Mouse (Mus musculus): ENCODE measurements around the gene 4930556J24Rik. TPM values are rescaled to one million over a fixed set of nuclear protein-coding genes. Genes with fewer than 3 reads are reported as not detected.
"Not testable (repeated sequence)": the region's sequence is repeated elsewhere in the genome, so short reads cannot be mapped to it uniquely, and the experiment has no call there.

The 4930556J24Rik gene
- polyA plus RNA-seq (2012; rRNA removed): 0.05 TPM in 1 of 2 replicates, not detected in the other

GRCm38 (mm10) chr11:3976678-3977077 is at the start of gene 4930556J24Rik:
4930556J24Rik (minus strand) TSS chr11:3976778.
- TF ChIP-seq CTCF (IDR thresholded peaks at IDR 0.05; ENCODE audit: borderline replicate concordance, extremely low read depth, insufficient read depth, insufficient read length): no peak
- no peak for TF ChIP-seq POLR2A (IDR thresholded peaks at IDR 0.05; ENCODE audit: borderline replicate concordance, extremely low read depth, insufficient read depth, insufficient read length, poor library complexity, severe bottlenecking)
- DNase-seq (ENCODE audit: low read depth): no peak

GRCm38 (mm10) chr11:4023321-4023720 is 46.7 kb upstream of the 4930556J24Rik start:
- TF ChIP-seq POLR2A (IDR thresholded peaks at IDR 0.05; ENCODE audit: borderline replicate concordance, extremely low read depth, insufficient read depth, insufficient read length, poor library complexity, severe bottlenecking) (no peak), CTCF (IDR thresholded peaks at IDR 0.05; ENCODE audit: borderline replicate concordance, extremely low read depth, insufficient read depth, insufficient read length) (no peak)
- no peak for DNase-seq (ENCODE audit: low read depth)

GRCm38 (mm10) chr11:4022111-4022510 is 45.5 kb upstream of the 4930556J24Rik start:
- not testable (repeated sequence) for DNase-seq (ENCODE audit: low read depth)

GRCm38 (mm10) chr11:4015796-4016195 is 39.2 kb upstream of the 4930556J24Rik start:
- not testable (repeated sequence) for DNase-seq (ENCODE audit: low read depth)

- TF ChIP-seq POLR2A (IDR thresholded peaks at IDR 0.05; ENCODE audit: borderline replicate concordance, extremely low read depth, insufficient read depth, insufficient read length, poor library complexity, severe bottlenecking) (no peak), CTCF (IDR thresholded peaks at IDR 0.05; ENCODE audit: borderline replicate concordance, extremely low read depth, insufficient read depth, insufficient read length) (no peak)
These were observed 36.0 kb upstream of the 4930556J24Rik start for GRCm38 (mm10) chr11:4012616-4013015.

DNA sequence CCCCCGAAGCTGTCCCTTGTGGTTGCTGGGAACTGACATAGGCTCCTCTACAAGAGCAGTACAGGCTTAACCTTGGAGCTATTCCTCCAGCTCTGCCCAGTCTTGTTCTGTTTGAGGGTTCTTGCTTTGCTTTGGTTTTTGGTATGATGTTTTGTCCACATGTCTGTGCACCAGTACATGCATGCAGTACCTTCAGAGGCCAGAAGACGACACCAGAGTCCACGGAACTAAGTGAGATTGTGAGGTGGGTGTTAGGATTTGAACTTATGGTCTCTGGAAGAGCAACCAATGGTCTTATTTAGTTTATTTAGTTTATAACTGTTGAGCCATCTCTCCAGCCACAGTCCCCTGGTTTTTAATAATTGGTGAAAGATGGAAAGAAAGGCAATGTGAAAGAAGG is 29.9 kb upstream of the 4930556J24Rik start:
- TF ChIP-seq CTCF (IDR thresholded peaks at IDR 0.05; ENCODE audit: borderline replicate concordance, extremely low read depth, insufficient read depth, insufficient read length): 0 out of 2 replicates have a peak, but pooled peaks have one; percentile 4
- no peak for TF ChIP-seq POLR2A (IDR thresholded peaks at IDR 0.05; ENCODE audit: borderline replicate concordance, extremely low read depth, insufficient read depth, insufficient read length, poor library complexity, severe bottlenecking)
- no peak for DNase-seq (ENCODE audit: low read depth)

More at GRCm38 (mm10) chr11:4012616-4013015, 36.0 kb upstream of the 4930556J24Rik start:
- no peak for DNase-seq (ENCODE audit: low read depth)

- no peak for DNase-seq (ENCODE audit: low read depth)
- no peak for TF ChIP-seq POLR2A (IDR thresholded peaks at IDR 0.05; ENCODE audit: borderline replicate concordance, extremely low read depth, insufficient read depth, insufficient read length, poor library complexity, severe bottlenecking)
- no peak for TF ChIP-seq CTCF (IDR thresholded peaks at IDR 0.05; ENCODE audit: borderline replicate concordance, extremely low read depth, insufficient read depth, insufficient read length)
These were observed 28.7 kb upstream of the 4930556J24Rik start for GRCm38 (mm10) chr11:4005220-4005805.

GRCm38 (mm10) chr11:4001603-4002002 is 25.0 kb upstream of the 4930556J24Rik start:
- TF ChIP-seq POLR2A (IDR thresholded peaks at IDR 0.05; ENCODE audit: borderline replicate concordance, extremely low read depth, insufficient read depth, insufficient read length, poor library complexity, severe bottlenecking): no peak
- peak; percentile 91 for TF ChIP-seq CTCF (IDR thresholded peaks at IDR 0.05; ENCODE audit: borderline replicate concordance, extremely low read depth, insufficient read depth, insufficient read length)
- peak; percentile 76 for DNase-seq (ENCODE audit: low read depth)

- DNase-seq (ENCODE audit: low read depth): no peak
- TF ChIP-seq POLR2A (IDR thresholded peaks at IDR 0.05; ENCODE audit: borderline replicate concordance, extremely low read depth, insufficient read depth, insufficient read length, poor library complexity, severe bottlenecking) (no peak), CTCF (IDR thresholded peaks at IDR 0.05; ENCODE audit: borderline replicate concordance, extremely low read depth, insufficient read depth, insufficient read length) (no peak)
These were observed 23.0 kb upstream of the 4930556J24Rik start for GRCm38 (mm10) chr11:3999547-3999946.

- TF ChIP-seq POLR2A (IDR thresholded peaks at IDR 0.05; ENCODE audit: borderline replicate concordance, extremely low read depth, insufficient read depth, insufficient read length, poor library complexity, severe bottlenecking): no peak
- TF ChIP-seq CTCF (IDR thresholded peaks at IDR 0.05; ENCODE audit: borderline replicate concordance, extremely low read depth, insufficient read depth, insufficient read length): no peak
- peak; percentile 28 for DNase-seq (ENCODE audit: low read depth)
These were observed 21.6 kb upstream of the 4930556J24Rik start for GRCm38 (mm10) chr11:3997978-3998720.

DNA sequence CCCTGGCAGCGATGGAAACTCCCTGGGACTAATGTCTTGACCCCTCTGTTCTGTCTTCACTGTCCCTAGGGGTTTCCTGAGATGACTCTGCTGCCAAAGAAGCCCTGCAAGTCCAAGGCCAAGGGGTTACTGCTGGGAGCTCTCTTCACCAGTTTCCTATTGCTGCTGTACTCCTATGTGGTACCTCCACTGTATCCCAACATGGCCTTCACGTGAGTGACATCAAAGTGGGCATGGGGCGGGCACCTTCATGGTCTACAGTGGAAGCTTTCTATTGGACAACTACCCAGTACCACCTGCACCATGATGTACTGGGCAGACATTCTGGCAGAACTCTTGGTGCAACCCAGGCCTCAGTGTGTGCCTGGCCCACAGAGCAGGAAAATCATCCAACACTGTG is 20.3 kb upstream of the 4930556J24Rik start:
- no peak for DNase-seq (ENCODE audit: low read depth)
- TF ChIP-seq CTCF (IDR thresholded peaks at IDR 0.05; ENCODE audit: borderline replicate concordance, extremely low read depth, insufficient read depth, insufficient read length) (no peak), POLR2A (IDR thresholded peaks at IDR 0.05; ENCODE audit: borderline replicate concordance, extremely low read depth, insufficient read depth, insufficient read length, poor library complexity, severe bottlenecking) (no peak)

DNA sequence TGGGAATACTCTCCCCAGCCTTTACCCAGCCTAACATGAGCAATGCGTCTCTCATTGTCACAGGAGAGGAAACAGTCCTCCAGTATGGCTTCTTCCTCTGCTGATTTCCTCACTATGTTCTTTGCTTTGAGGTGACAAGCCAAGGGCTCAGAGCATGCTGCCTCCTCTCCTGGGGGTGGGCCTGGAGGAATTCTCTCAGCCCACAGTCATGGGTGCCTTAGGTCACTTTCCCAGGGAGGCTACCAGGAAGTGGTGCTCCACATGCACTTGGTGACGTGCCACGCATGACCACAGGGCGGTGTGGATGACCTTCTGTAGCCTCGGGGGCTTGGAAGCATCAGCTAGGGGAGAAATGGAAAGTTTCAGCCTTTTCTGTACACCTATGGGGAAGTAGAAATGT is 18.9 kb upstream of the 4930556J24Rik start:
- no peak for DNase-seq (ENCODE audit: low read depth)
- no peak for TF ChIP-seq POLR2A (IDR thresholded peaks at IDR 0.05; ENCODE audit: borderline replicate concordance, extremely low read depth, insufficient read depth, insufficient read length, poor library complexity, severe bottlenecking)
- no peak for TF ChIP-seq CTCF (IDR thresholded peaks at IDR 0.05; ENCODE audit: borderline replicate concordance, extremely low read depth, insufficient read depth, insufficient read length)

Measured in brain, embryonic 14.5 days (tissue).